Mouse (Mus musculus): ENCODE results near the gene Cdc20. TPM values are rescaled to one million over a fixed set of nuclear protein-coding genes. Genes with fewer than 3 reads are reported as not detected.

Cdc20 gene
- 2.4 TPM for polyA plus RNA-seq (2014; fragmentation: Illumina TruSeq; extraction: RNeasy Lipid Tissue Mini Kit (QIAGEN cat#74804); ENCODE audit: low read depth, low replicate concordance)

GRCm38 (mm10) chr4:118436820-118437603 is at the start of gene Cdc20:
Cdc20 (minus strand) TSS chr4:118437352.

GRCm38 (mm10) chr4:118457345-118457975 is 20.3 kb upstream of the Cdc20 start, which contains the start of gene Mpl:
Mpl (minus strand) TSS chr4:118457513.

GRCm38 (mm10) chr4:118427768-118428451 is 9.2 kb downstream of the Cdc20 start, which contains the start of gene Elovl1:
Elovl1 (plus strand) TSS chr4:118428093.

DNA sequence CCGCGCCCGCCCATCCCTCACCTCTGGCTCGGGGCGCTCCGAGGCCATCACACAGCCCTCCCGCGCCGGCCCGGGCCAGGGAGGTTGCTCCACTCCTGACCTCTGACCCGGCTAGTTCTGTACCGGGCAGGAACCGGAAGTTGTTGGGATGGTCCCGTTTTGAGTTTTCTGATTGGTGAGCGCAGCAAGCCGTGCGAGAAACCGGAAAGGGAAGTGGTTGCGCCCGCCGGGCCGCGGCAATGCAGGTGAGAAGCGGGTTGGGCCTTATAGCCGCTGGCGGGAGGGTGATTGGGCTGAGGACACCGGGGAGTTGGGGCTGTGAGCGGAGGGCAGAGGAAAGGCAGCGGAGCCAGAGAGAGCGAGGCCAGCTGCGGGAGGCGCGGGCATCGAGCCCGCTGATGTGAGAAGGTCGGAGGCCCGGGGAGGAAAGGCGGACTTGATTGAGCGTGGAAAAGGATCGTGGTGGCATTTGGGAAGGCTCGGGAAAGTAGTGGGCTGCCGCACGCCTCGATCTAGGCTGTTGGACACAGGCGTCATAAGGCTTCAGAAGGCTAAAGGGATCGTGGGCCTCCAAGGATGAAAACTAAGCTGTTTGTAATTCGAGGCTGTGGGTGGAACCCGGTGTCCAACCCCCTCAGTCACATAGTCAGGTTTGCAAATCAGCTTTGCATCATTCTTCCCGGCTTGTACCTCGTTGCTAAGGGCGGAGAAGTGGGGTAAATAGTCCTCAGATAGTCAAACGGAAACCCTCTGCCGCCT is 27.8 kb downstream of the Cdc20 start, which contains the start of the genes Szt2 and Med8:
TSS of gene Szt2 (minus strand) at position 132 of the 759 bp plus-strand sequence.
TSS of gene Med8 (plus strand) at position 196 of the 759 bp plus-strand sequence.

Other genes with a start within 250 kb of the Cdc20 start
- 1.3 TPM for gene Ptprf, start 145.9 kb downstream of the Cdc20 start, polyA plus RNA-seq (2014; fragmentation: Illumina TruSeq; extraction: RNeasy Lipid Tissue Mini Kit (QIAGEN cat#74804); ENCODE audit: low read depth, low replicate concordance)
- 0.52 TPM for gene Szt2, start 28.1 kb downstream of the Cdc20 start, polyA plus RNA-seq (2014; fragmentation: Illumina TruSeq; extraction: RNeasy Lipid Tissue Mini Kit (QIAGEN cat#74804); ENCODE audit: low read depth, low replicate concordance)
- 35.1 TPM for gene Med8, start 28.0 kb downstream of the Cdc20 start, polyA plus RNA-seq (2014; fragmentation: Illumina TruSeq; extraction: RNeasy Lipid Tissue Mini Kit (QIAGEN cat#74804); ENCODE audit: low read depth, low replicate concordance)
- gene Elovl1, start 9.3 kb downstream of the Cdc20 start, polyA plus RNA-seq (2014; fragmentation: Illumina TruSeq; extraction: RNeasy Lipid Tissue Mini Kit (QIAGEN cat#74804); ENCODE audit: low read depth, low replicate concordance), result 41.9 TPM
- not detected for gene Mpl, start 20.2 kb upstream of the Cdc20 start, polyA plus RNA-seq (2014; fragmentation: Illumina TruSeq; extraction: RNeasy Lipid Tissue Mini Kit (QIAGEN cat#74804); ENCODE audit: low read depth, low replicate concordance)
- 3.1 TPM for gene Tie1, start 52.7 kb upstream of the Cdc20 start, polyA plus RNA-seq (2014; fragmentation: Illumina TruSeq; extraction: RNeasy Lipid Tissue Mini Kit (QIAGEN cat#74804); ENCODE audit: low read depth, low replicate concordance)
- gene 2610528J11Rik, start 89.6 kb upstream of the Cdc20 start, polyA plus RNA-seq (2014; fragmentation: Illumina TruSeq; extraction: RNeasy Lipid Tissue Mini Kit (QIAGEN cat#74804); ENCODE audit: low read depth, low replicate concordance), result not detected
- not detected for gene Tmem125, start 106.7 kb upstream of the Cdc20 start, polyA plus RNA-seq (2014; fragmentation: Illumina TruSeq; extraction: RNeasy Lipid Tissue Mini Kit (QIAGEN cat#74804); ENCODE audit: low read depth, low replicate concordance)
- not detected for gene Cfap57, start 183.4 kb upstream of the Cdc20 start, polyA plus RNA-seq (2014; fragmentation: Illumina TruSeq; extraction: RNeasy Lipid Tissue Mini Kit (QIAGEN cat#74804); ENCODE audit: low read depth, low replicate concordance)
- gene Ebna1bp2, start 183.4 kb upstream of the Cdc20 start, polyA plus RNA-seq (2014; fragmentation: Illumina TruSeq; extraction: RNeasy Lipid Tissue Mini Kit (QIAGEN cat#74804); ENCODE audit: low read depth, low replicate concordance), result 22.7 TPM
- not detected for gene Olfr62, start 221.6 kb upstream of the Cdc20 start, polyA plus RNA-seq (2014; fragmentation: Illumina TruSeq; extraction: RNeasy Lipid Tissue Mini Kit (QIAGEN cat#74804); ENCODE audit: low read depth, low replicate concordance)

All from adrenal gland, adult 10 weeks (tissue).